Mouse (Mus musculus): Measurements from ENCODE around the gene Nubp2. TPM values are rescaled to one million over a fixed set of nuclear protein-coding genes. Genes with fewer than 3 reads are reported as not detected.

Nubp2 gene
- total RNA-seq, 2 experiments from 2014 or later = 48.5 to 54.1 TPM

DNA sequence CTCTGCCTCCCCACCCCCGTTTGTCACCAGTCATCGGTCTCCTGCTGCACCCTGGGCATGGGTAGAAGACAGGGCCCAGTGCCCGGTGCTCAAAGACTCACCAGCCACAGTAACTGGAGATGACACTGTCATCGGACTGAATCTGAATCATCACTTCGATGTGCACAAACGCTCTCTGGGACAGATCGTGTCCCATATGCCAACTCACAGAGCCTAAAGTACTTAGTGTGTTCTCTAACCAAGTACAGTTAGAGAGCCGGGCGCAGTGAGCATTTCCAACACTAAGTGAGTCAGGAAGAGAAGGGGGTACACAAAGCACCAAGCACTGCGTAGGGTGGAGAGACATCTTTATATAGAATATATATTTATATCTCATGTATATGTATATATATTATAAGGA, 18.2 kb downstream of the Nubp2 start:
- no peak for DNase-seq (ENCODE audit: low spot score in 2 of 2)

DNA sequence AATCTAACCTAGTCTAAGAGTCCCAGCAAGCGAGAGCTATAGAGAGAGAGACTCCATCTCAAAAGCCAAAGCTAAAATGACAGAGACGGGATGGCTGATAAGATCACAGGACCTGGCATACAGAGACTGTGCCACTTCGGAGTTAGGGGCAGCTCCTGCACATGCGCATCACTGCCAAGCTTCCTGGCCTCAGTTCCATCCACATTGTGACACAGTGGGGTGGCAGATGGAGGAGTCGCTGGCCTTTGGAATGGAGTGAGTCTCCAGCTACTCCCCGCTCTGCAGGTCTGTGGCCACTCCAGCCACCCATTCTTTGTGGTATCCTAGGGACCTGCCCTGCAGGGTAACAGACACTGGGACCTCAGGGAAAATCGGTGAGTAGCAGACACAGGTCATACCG, 20.4 kb downstream of the Nubp2 start, which contains the start of gene Igfals:
Gene Igfals (plus strand): TSS at position 222 of the 400 bp plus-strand sequence.
- DNase-seq (ENCODE audit: low spot score in 2 of 2) = no peak

GRCm38 (mm10) chr17:24861785-24862184, 24.4 kb downstream of the Nubp2 start:
- no peak for DNase-seq (ENCODE audit: low spot score in 2 of 2)

- DNase-seq (ENCODE audit: low spot score in 2 of 2) = no peak
Observed at GRCm38 (mm10) chr17:24860076-24860475, 26.1 kb downstream of the Nubp2 start.

DNA sequence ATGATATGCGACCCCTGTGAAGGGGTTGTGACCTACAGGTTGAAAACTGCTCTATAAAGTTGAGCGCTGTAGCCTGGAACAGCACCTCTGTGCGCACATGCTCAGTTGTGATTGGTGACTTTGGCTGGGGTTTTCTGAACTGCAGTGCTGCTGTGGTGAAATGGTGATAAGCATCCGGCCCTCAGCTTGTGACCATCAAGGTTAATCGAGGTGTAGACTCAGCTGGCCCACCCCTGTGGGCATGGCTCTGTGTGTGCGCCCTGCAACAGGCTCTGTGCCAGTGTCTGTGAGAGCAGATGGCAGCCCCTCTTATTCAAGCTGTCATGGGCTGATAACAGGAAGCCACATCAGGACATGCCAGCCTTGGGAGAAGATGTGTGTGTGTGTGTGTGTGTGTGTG, 27.2 kb downstream of the Nubp2 start:
- no peak for DNase-seq (ENCODE audit: low spot score in 2 of 2)

DNA sequence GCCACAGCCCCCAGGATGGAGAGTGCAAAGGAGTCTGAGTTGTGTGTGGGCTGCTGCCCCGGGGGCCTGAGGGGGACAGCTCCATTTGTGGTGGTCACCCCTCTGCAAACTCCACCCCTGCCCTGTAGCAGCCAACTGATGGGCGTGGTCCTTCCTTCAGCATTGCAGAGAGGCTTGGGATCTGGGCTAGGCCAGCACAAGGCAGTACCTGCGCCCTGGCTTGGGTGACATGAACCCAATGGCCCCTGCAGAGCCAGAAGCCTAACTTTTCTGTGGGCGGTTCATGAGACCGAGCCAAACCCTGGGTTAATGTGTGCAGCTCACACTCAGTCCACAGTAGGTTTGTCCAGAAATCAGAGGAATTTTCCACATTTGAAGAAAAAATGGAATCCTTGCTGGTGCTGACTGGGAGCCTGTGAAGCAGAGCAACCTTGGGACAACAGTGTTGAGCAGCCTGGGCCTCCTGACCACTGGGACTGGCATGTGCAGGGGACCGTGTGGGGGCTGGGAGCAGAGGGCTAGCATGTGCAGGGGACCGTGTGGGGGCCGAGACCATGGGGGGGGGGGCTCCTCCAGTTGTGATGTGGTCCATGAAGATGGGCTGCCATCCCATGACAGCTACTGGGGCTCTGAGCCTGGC, 28.2 kb downstream of the Nubp2 start:
- DNase-seq (ENCODE audit: low spot score in 2 of 2) = no peak

- DNase-seq (ENCODE audit: low spot score in 2 of 2) = peak in 1 of 2 experiments; percentile 14
Observed at GRCm38 (mm10) chr17:24856589-24856988, 29.6 kb downstream of the Nubp2 start.

DNA sequence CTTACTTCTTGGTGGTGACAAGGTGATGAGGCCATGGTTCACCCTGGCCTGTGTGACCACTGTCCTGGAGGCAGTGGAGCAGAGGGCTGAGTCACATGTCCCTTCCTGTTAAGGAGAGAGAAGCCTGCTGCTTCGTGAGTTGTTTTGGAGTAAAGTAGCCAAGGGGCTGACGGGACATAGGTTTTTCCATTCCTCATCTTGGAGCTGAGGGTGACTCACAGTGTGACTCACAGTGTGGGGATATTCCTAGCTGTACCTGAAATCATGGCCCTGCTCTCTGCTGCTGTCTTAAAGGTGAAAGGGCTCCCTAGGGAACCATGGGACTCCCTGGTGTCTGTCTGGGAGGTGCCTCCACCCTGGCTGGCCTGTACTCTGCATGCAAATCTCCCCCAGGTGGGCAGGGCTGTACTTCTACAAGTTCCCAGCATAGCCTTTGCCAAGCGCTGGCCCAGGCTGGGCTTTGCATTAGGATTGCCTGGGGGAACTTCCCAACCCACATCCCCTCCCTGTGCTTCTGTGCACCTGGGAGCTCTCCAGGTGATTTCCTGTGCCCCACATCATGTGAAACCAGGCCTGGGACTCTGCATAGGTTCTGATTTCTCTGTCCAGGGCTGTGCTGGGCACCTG, 30.2 kb downstream of the Nubp2 start:
- DNase-seq (ENCODE audit: low spot score in 2 of 2) = no peak

DNA sequence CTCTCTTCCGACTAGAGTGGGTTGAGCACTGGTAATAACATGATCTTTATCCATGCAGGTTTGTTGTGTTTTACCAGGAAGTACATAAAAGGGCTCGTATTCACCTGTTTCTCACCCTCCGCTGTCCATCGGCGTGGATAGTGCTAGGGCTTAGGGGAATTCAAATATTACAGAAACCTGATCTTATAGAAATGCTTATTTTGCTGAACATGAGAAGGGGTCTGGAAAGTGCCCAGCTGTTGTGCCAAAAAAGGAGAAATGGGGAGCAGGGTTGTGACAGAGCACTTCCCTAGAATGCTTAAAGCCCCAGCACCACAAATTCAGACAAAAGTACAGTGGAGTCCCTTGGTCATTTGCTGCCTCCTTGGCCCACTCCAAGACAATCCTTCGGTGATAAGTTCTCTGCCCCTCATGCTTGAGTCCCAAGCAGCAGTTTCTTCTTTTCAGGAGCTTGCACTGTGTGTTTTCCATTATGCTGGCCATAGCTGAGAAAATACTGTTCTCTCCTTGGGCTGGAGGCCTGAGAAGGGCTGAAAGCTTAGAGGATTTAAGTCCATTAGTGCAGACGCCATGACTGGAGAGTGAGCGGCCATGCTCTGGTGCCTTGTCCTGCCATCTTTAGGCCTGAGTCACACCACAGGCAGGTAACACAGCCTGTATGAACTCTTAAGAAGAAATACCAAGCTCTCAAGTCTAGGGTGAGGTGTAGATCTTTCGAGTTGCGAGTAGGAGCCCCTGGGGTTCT, 34.6 kb downstream of the Nubp2 start:
- no peak for DNase-seq (ENCODE audit: low spot score in 2 of 2)

DNA sequence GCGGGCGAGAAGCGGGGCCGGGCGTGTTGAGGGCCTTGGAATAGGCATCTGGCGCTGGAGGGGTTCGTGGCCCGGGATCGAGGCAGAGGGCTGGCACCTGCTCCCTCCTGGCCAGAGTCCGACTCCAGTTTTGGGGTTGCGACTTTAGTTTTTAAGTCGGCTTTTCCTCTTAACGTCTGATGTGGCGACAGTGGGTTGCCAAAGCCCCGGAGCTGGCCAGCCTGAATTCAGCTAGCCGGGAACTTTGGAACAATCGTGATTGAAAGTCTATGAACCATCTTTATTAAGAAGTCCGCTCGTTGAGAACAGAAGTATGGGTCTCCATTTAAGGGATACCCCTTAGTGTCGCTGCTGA, 35.4 kb downstream of the Nubp2 start:
- DNase-seq (ENCODE audit: low spot score in 2 of 2) = no peak

DNA sequence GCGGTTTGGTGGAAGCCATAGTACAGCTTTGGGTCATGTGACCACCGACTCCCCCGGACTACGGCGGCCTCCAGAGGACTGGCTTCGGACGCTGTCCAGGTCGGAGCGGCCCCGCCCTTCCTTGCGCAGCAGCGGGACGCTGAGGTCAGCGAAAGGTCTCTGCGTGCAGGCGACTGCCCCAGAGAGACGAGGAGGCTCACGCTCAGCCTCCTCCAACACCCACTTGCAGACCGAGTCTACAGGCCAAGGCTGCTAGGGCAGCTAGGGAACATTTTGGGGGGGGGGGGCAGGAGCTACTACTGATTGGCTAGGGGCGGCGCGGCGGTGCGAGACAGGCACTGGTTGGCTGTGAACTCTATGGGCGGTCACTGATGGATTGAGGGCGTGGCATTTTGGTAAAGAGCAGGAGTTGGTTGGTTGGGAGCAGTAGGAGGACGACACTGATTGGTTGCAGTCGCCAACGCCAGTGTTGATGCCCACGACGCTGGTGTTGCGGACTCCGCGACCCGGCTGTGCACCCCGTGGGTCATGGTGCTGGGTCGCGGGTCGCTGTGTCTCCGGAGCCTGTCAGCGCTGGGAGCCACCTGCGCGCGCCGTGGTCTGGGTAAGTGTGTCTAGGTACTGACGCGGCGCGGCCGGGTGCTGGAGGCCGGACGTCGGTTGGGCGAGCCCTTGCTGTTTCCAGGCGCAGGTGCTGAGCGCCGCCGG, 35.9 kb downstream of the Nubp2 start, which contains the start of gene Fahd1:
Gene Fahd1 (minus strand): TSS at position 300 of the 708 bp plus-strand sequence.
- peak; percentile 86 to 90 for DNase-seq (ENCODE audit: low spot score in 2 of 2)

GRCm38 (mm10) chr17:24849733-24850064, 36.5 kb downstream of the Nubp2 start:
- no peak for DNase-seq (ENCODE audit: low spot score in 2 of 2)

GRCm38 (mm10) chr17:24848600-24849031, 37.5 kb downstream of the Nubp2 start:
- DNase-seq (ENCODE audit: low spot score in 2 of 2) = no peak

DNA sequence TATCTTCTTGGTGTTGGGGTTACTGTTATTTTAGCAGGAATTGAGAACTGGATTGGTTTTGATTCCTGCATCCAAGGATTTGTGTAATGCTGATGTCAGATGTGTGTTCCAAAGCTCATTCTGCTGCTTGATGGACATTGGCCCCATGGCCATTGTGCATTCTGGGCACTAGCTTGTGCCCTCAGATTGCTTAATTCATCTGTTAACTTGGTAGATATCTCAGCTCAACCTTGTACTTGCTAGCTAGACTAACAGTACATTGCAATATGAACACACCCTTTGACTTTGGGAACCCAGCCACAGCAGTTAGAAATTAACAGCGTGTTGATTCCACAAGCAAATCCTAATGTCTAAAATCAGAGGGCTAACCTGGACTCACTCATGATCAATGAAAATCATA, 38.8 kb downstream of the Nubp2 start:
- no peak for DNase-seq (ENCODE audit: low spot score in 2 of 2)

- DNase-seq (ENCODE audit: low spot score in 2 of 2) = no peak
Observed at GRCm38 (mm10) chr17:24844525-24844924, 41.6 kb downstream of the Nubp2 start.

DNA sequence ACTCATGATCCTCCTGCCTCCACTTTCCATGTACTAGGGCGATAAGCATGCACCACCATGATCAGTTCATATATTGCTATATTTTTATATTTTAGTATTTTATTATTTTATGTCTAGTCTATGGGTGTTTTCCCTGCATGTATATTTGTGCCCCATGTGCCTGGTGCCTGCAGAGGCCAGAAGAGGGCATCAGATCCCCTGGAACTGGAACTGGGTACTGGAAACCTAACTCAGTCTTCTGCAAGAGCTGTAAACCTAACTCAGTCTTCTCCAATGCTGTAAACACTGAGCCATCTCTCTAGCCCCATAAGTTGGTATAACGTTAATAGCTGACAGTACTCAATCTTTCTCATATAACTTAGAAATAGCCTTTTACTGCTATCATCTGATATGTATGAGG, 43.5 kb downstream of the Nubp2 start:
- DNase-seq (ENCODE audit: low spot score in 2 of 2) = no peak

DNA sequence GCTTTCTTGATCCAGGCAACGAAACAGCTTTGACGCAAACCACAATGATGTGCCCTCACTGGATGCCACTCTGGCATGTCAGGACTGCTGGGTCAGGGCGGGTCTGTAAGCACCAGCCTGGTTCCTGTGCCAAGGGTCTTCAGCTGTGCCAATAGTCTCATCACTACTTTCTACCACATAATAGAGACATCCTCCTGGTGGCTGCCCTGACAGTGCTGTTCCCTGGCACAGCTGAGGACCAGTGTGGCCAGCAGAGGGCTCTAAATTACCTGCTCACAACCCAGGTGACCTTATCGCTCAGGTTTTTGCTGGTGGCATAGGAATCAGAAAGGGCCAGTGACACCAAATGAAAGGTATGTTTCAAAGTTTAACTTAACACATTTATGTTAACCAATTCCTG, 45.0 kb downstream of the Nubp2 start:
- no peak for DNase-seq (ENCODE audit: low spot score in 2 of 2)

GRCm38 (mm10) chr17:24840341-24840740, 45.8 kb downstream of the Nubp2 start:
- DNase-seq (ENCODE audit: low spot score in 2 of 2) = no peak

DNA sequence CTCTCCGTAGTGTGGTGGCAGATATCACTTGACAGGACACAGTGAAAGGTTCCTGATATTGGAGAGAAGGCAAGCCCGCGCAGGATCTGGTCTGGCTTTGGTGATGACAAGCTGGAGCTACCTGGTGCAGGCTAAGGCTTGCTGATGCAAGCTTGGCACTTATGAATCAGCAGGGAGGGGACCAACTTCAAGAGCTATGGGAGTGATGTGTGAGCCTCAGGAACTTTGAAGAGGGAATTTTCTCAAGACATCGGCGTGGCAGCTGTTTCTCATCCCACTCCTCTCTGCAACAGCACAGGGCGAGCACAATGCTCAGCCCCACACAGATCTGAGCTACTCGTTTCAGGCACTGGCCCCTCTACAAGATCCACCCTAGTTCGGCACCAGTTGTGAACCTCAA, 46.3 kb downstream of the Nubp2 start, which contains the start of gene Hagh:
Gene Hagh (plus strand): TSS at position 302 of the 400 bp plus-strand sequence.
- DNase-seq (ENCODE audit: low spot score in 2 of 2) = no peak
